Mouse (Mus musculus) splenic B cell, adult 2 months (primary cell): ENCODE data around the gene Nr5a2.

Experiments used
- DNase-seq: peaks from one replicate; pipeline ENCODE4 v3.0.0-alpha.2; 2011; ENCODE audit warnings: low read depth, low spot score
- H3K27me3 ChIP-seq: 2 replicates; pipeline ENCODE4 v1.6.1; 2012; ENCODE audit warnings: mild to moderate bottlenecking, low read length, moderate library complexity, mixed read lengths; ENCODE audit not compliant: control insufficient read depth, poor library complexity, insufficient read depth, severe bottlenecking
- H3K36me3 ChIP-seq: 2 replicates; pipeline ENCODE4 v1.6.1; 2012; ENCODE audit warnings: mild to moderate bottlenecking, low read length, moderate library complexity, mixed read lengths; ENCODE audit not compliant: control insufficient read depth, poor library complexity, insufficient read depth, severe bottlenecking

Nr5a2 gene

GRCm38 (mm10) chr1:136960428-136961012 is at the start of gene Nr5a2:
Nr5a2 (minus strand) TSS chr1:136960448.
- DNase-seq = no peak
- Histone ChIP-seq H3K36me3 (no peaks in the 10 kb centered on the region), H3K27me3 (no peaks in the 10 kb centered on the region)

- no peaks in the 10 kb centered on the region for H3K36me3 ChIP-seq
- no peaks in the 10 kb centered on the region for H3K27me3 ChIP-seq
- no peak for DNase-seq
Measured at GRCm38 (mm10) chr1:137008726-137009239, 48.5 kb upstream of the Nr5a2 start.

- no peaks in the 10 kb centered on the region for H3K36me3 ChIP-seq
- DNase-seq = no peak
- no peaks in the 10 kb centered on the region for H3K27me3 ChIP-seq
Measured at GRCm38 (mm10) chr1:137003816-137004215, 43.6 kb upstream of the Nr5a2 start.

GRCm38 (mm10) chr1:137003144-137003543 is 42.9 kb upstream of the Nr5a2 start:
- Histone ChIP-seq H3K36me3 (no peaks in the 10 kb centered on the region), H3K27me3 (no peaks in the 10 kb centered on the region)
- DNase-seq = no peak

- no peaks in the 10 kb centered on the region for H3K27me3 ChIP-seq
- H3K36me3 ChIP-seq = no peaks in the 10 kb centered on the region
- no peak for DNase-seq
Measured at GRCm38 (mm10) chr1:136991762-136992352, 31.6 kb upstream of the Nr5a2 start.

- no peaks in the 10 kb centered on the region for H3K27me3 ChIP-seq
- no peak for DNase-seq
- H3K36me3 ChIP-seq = no peaks in the 10 kb centered on the region
Measured at GRCm38 (mm10) chr1:136980253-136980893, 20.1 kb upstream of the Nr5a2 start.

- Histone ChIP-seq H3K36me3 (no peaks in the 10 kb centered on the region), H3K27me3 (no peaks in the 10 kb centered on the region)
- no peak for DNase-seq
Measured at GRCm38 (mm10) chr1:136977867-136978266, 17.6 kb upstream of the Nr5a2 start.

- H3K27me3 ChIP-seq = no peaks in the 10 kb centered on the region
- DNase-seq = no peak
- no peaks in the 10 kb centered on the region for H3K36me3 ChIP-seq
Measured at GRCm38 (mm10) chr1:136974040-136974439, 13.8 kb upstream of the Nr5a2 start.

- DNase-seq = no peak
- H3K36me3 ChIP-seq = no peaks in the 10 kb centered on the region
- H3K27me3 ChIP-seq = no peaks in the 10 kb centered on the region
Measured at GRCm38 (mm10) chr1:136973016-136973415, 12.8 kb upstream of the Nr5a2 start.

GRCm38 (mm10) chr1:136970995-136971394 is 10.7 kb upstream of the Nr5a2 start:
- Histone ChIP-seq H3K36me3 (no peaks in the 10 kb centered on the region), H3K27me3 (no peaks in the 10 kb centered on the region)
- DNase-seq = no peak

GRCm38 (mm10) chr1:136966728-136967386 is 6.6 kb upstream of the Nr5a2 start:
- Histone ChIP-seq H3K27me3 (no peaks in the 10 kb centered on the region), H3K36me3 (no peaks in the 10 kb centered on the region)
- DNase-seq = no peak

GRCm38 (mm10) chr1:136959491-136959890 is 757 bp downstream of the Nr5a2 start:
- Histone ChIP-seq H3K27me3 (no peaks in the 10 kb centered on the region), H3K36me3 (no peaks in the 10 kb centered on the region)
- DNase-seq = no peak

GRCm38 (mm10) chr1:136958666-136959065 is 1.6 kb downstream of the Nr5a2 start:
- H3K27me3 ChIP-seq = no peaks in the 10 kb centered on the region
- DNase-seq = no peak
- H3K36me3 ChIP-seq = no peaks in the 10 kb centered on the region

GRCm38 (mm10) chr1:136958185-136958584 is 2.1 kb downstream of the Nr5a2 start:
- DNase-seq = no peak
- H3K27me3 ChIP-seq = no peaks in the 10 kb centered on the region
- H3K36me3 ChIP-seq = no peaks in the 10 kb centered on the region

GRCm38 (mm10) chr1:136957696-136958095 is 2.6 kb downstream of the Nr5a2 start:
- Histone ChIP-seq H3K36me3 (no peaks in the 10 kb centered on the region), H3K27me3 (no peaks in the 10 kb centered on the region)
- no peak for DNase-seq
